Mouse (Mus musculus) spleen, adult 2 months (tissue): ENCODE results near the gene Vamp2.
"Not testable (repeated sequence)": the region's sequence is repeated elsewhere in the genome, so short reads cannot be mapped to it uniquely, and the experiment has no call there.

Experiments
- CTCF ChIP-seq: fragments of 200-500 bp; IDR thresholded peaks from 2 replicates; pipeline ENCODE4 v1.5.1; 2011; ENCODE audit warnings: mild to moderate bottlenecking, inconsistent platforms; ENCODE audit not compliant: insufficient read depth, insufficient read length, insufficient replicate concordance; ENCODE audit errors: extremely low read depth
- POLR2A ChIP-seq: fragments of 200-500 bp; IDR thresholded peaks from 2 replicates; pipeline ENCODE4 v1.6.1; 2011; ENCODE audit warnings: low read depth, low read length, inconsistent platforms

DNA sequence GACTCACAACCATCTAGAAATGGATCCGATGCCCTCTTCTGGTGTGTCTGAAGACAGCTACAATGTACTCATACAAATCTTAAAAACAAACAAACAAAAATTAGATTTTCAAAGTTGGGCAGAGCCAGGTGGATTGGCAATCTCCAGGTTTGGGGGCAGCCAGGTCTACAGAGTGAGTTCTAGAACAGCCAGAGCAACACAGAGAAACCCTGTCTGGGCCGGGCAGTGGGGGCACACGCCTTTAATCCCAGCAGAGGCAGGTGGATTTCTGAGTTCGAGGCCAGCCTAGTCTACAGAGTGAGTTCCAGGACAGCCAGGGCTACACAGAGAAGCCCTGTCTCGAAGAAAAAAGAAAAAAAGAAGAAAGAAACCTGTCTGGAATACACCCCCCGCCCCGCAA is 5.6 kb downstream of the Vamp2 start:
- TF ChIP-seq CTCF, POLR2A: not testable (repeated sequence)
